Mouse (Mus musculus): ENCODE results near the gene Mettl26. TPM values are rescaled to one million over a fixed set of nuclear protein-coding genes. Genes with fewer than 3 reads are reported as not detected.

Gene Mettl26
- polyA plus RNA-seq (2015; fragmentation: Nextera tagmentation; extraction: Ambion mirVana) = 78.7 and 81.5 TPM in 2 replicates

DNA sequence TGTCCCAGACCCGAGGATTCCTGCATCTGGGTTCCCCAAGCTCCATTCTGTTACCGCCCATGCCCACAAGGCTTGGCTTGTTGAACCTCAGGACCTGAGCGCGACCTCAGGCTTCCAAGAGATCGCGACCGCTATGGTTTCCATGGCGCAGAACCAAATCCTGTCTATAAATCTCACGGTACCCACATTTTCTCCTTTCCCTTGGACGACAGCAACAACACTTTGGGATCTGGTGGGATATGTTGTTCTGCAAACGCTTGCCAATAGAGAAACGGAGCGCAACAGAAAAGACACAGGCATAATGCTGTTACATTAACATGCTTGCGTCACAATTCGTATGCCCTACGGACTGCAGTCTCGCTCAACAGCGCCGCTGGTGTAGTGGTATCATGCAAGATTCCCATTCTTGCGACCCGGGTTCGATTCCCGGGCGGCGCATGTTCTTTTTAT is at the start of gene Mettl26:
Gene Mettl26 (plus strand): TSS at position 354 of the 450 bp plus-strand sequence.
- WGBS = under 1% methylated on average over 25 of the region's 25 CpGs

DNA sequence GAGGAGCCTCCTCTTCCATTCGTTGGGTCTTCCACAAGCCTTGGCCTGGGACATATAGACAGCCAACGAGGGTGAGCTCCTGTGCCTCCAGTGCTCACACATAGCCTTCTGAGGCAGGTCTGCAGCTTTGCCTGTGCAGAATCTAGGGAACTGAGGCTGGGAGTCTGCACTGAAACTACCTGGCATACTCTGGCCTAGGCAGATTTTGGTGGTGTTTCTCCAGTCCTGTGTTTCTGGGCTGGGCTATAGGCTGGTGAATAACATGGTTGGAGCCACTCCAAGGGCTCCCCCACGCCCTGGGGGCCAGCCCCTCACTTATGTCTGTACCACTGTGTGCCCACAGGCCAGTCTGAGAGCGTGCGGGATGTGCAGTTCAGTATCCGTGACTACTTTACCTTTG is 49.6 kb upstream of the Mettl26 start:
- H3K4me2 ChIP-seq = peak overlapping the region; percentile 95
- no peak overlapping the region for H3K27ac ChIP-seq
- H3K27me3 ChIP-seq = peaks cover 24% of the 10 kb centered on the region
- no peaks in the 10 kb centered on the region for H3K9me3 ChIP-seq (replicated peaks)
- peaks cover 50% of the 10 kb centered on the region for H3K4me1 ChIP-seq
- 92% methylated on average over 6 of the region's 6 CpGs for WGBS
- ATAC-seq (replicated peaks; ENCODE audit: low FRiP score) = no peak
- H3K9ac ChIP-seq = no peak overlapping the region
- H3K36me3 ChIP-seq = peaks cover 34% of the 10 kb centered on the region
- H3K4me3 ChIP-seq (replicated peaks) = no peak overlapping the region

More for the DNA sequence above, at the start of gene Mettl26:
- ATAC-seq (replicated peaks; ENCODE audit: low FRiP score) = peak; percentile 64
- no peaks in the 10 kb centered on the region for H3K9me3 ChIP-seq (replicated peaks)
- H3K36me3 ChIP-seq = peaks cover 21% of the 10 kb centered on the region
- H3K9ac ChIP-seq = peak within 1 kb of the TSS; percentile 77
- peaks cover 29% of the 10 kb centered on the region for H3K4me1 ChIP-seq
- H3K27ac ChIP-seq = peak within 1 kb of the TSS; percentile 96
- H3K27me3 ChIP-seq = no peaks in the 10 kb centered on the region
- peak within 1 kb of the TSS; percentile 84 for H3K4me3 ChIP-seq (replicated peaks)
- peak within 1 kb of the TSS; percentile 92 for H3K4me2 ChIP-seq

DNA sequence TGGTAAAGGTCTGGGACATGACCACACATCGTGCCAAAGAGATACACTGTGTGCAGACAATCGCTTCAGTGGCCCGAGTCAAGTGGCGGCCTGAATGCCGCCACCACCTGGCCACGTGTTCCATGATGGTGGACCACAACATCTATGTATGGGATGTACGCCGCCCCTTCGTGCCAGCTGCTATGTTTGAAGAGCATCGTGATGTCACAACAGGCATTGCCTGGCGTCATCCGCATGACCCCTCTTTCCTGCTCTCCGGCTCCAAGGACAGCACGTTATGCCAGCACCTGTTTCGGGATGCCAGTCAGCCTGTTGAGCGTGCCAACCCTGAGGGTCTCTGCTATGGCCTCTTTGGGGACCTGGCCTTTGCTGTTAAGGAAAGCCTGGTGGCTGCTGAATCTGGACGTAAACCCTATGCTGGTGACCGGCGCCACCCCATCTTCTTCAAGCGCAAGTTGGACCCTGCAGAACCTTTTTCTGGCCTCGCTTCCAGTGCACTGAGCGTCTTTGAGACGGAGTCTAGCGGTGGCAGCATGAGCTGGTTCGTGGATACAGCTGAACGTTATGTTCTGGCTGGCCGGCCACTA is 48.8 kb upstream of the Mettl26 start:
- H3K27ac ChIP-seq = no peak overlapping the region
- no peak for ATAC-seq (replicated peaks; ENCODE audit: low FRiP score)
- H3K9me3 ChIP-seq (replicated peaks) = no peaks in the 10 kb centered on the region
- peaks cover 57% of the 10 kb centered on the region for H3K4me1 ChIP-seq
- H3K27me3 ChIP-seq = peaks cover 16% of the 10 kb centered on the region
- no peak overlapping the region for H3K4me2 ChIP-seq
- no peak overlapping the region for H3K9ac ChIP-seq
- 93% methylated on average over 27 of the region's 27 CpGs for WGBS
- no peak overlapping the region for H3K4me3 ChIP-seq (replicated peaks)
- peaks cover 41% of the 10 kb centered on the region for H3K36me3 ChIP-seq

DNA sequence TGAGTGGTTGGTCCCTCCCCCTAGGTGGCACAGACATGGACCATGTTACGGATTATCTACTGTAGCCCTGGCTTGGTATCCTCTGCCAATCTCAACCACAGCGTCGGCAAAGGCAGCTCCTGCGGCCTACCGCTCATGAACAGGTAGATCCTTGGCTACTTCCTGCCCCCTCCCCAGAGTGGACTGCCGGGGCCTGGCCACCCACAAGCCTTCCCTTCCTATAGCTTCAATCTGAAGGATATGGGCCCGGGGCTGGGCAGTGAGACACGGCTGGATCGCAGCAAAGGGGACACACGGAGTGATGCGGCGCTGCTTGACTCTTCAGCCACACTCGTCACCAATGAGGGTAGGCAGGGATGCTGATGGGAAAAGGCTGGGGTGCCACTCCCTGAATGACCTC is 47.9 kb upstream of the Mettl26 start:
- Histone ChIP-seq H3K27ac (no peak overlapping the region), H3K9me3 (replicated peaks) (no peaks in the 10 kb centered on the region), H3K4me1 (peaks cover 67% of the 10 kb centered on the region), H3K36me3 (peaks cover 50% of the 10 kb centered on the region), H3K27me3 (peaks cover 7% of the 10 kb centered on the region), H3K9ac (no peak overlapping the region), H3K4me3 (replicated peaks) (no peak overlapping the region), H3K4me2 (no peak overlapping the region)
- WGBS = 92% methylated on average over 13 of the region's 13 CpGs
- no peak for ATAC-seq (replicated peaks; ENCODE audit: low FRiP score)

DNA sequence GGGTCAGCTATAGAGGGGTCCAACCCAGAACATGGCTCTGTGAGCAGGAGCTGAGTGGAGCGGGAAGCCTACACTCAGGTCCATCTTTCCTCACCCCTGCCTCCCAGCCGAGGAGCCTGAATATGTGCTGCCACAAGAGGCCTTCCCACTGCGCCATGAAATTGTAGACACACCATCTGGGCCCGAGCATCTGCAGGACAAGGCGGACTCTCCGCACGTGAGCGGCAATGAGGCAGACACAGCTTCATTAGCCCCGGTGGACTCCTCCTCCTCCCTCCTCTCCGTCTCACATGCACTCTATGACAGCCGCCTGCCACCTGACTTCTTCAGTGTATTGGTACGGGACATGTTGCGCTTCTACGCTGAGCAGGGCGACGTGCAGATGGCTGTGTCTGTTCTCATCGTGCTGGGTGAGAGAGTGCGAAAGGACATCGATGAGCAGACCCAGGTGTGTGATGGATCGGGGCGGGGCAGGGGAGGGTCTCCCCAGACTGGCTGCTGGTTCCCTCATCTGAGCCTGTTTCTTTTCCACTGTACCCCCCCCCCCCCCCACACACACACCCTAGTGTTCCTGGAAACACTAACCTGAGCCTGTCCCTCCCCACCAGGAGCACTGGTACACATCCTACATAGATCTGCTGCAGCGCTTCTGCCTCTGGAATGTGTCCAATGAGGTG is 47.2 kb upstream of the Mettl26 start:
- peaks cover 50% of the 10 kb centered on the region for H3K36me3 ChIP-seq

DNA sequence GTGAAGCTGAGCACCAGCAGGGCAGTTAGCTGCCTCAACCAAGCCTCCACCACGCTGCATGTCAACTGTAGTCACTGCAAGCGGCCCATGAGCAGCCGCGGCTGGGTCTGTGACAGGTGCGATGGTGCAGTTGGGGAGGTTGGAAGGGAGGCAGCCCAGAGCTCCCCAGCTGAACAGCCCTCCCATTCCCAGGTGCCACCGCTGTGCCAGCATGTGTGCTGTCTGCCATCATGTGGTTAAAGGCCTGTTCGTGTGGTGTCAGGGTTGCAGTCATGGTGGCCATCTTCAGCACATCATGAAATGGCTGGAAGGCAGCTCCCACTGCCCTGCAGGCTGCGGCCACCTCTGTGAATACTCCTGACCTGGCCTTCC is 46.7 kb upstream of the Mettl26 start:
- 85% methylated on average over 8 of the region's 8 CpGs for WGBS
- Histone ChIP-seq H3K4me1 (peaks cover 69% of the 10 kb centered on the region), H3K9me3 (replicated peaks) (no peaks in the 10 kb centered on the region), H3K9ac (peak overlapping the region; percentile 66), H3K27ac (peak overlapping the region; percentile 95), H3K4me2 (peak overlapping the region; percentile 95), H3K27me3 (no peaks in the 10 kb centered on the region), H3K36me3 (peaks cover 50% of the 10 kb centered on the region), H3K4me3 (replicated peaks) (peak overlapping the region; percentile 57)
- ATAC-seq (replicated peaks; ENCODE audit: low FRiP score) = no peak

More for the DNA sequence above, 47.2 kb upstream of the Mettl26 start:
- H3K27ac ChIP-seq = peak overlapping the region; percentile 95; the same call in 1 of the 2 replicates
- H3K9ac ChIP-seq = no peak overlapping the region
- 90% methylated on average over 22 of the region's 22 CpGs for WGBS
- H3K9me3 ChIP-seq (replicated peaks) = no peaks in the 10 kb centered on the region
- peaks cover 69% of the 10 kb centered on the region for H3K4me1 ChIP-seq
- H3K4me3 ChIP-seq (replicated peaks) = no peak overlapping the region
- H3K27me3 ChIP-seq = 0 out of 2 replicates have a peak, but pooled peaks cover under 1% of the 10 kb centered on the region
- H3K4me2 ChIP-seq = peak overlapping the region; percentile 95
- no peak for ATAC-seq (replicated peaks; ENCODE audit: low FRiP score)

DNA sequence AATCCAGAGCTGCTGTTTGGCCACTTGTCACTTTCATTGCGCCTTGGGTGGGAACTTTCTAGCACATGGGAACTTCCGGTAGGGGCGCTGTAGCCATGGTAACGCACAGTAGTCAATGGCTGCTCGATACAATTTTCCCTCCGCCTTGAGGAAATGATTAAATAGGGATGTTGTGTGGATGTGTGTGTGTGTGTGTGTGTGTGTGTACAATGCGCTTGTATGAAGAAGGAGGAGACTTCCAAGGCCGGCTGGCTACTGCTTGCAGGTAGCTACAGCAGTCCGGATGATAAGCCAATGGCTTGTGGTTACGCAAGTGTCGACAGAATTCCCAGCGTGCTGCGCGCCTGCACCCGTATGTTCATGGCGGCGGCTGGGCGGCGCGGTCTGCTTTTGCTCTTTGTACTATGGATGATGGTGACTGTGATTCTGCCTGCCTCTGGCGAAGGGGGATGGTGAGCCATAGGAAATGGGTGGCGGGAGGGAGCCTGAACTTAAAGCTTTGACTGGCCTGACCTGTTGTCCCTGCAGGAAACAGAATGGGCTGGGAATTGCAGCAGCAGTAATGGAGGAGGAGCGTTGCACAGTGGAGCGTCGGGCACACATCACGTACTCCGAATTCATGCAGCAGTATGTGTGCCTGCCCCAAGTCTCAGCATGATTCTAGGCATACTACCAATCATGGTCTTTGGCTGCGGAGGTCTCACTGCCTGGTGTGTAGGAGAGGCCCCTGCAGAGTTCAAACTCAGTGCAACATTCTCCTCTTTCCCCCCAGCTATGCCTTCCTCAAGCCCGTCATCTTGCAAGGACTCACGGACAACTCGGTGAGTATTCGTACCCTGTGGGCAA is 45.9 kb upstream of the Mettl26 start, which contains the start of gene Jmjd8:
Gene Jmjd8 (plus strand): TSS at position 156 of the 846 bp plus-strand sequence.
- Histone ChIP-seq H3K4me1 (peaks cover 71% of the 10 kb centered on the region), H3K9me3 (replicated peaks) (no peaks in the 10 kb centered on the region), H3K27me3 (no peaks in the 10 kb centered on the region), H3K27ac (peak within 1 kb of the TSS; percentile 95), H3K4me3 (replicated peaks) (peak within 1 kb of the TSS; percentile 57), H3K36me3 (peaks cover 50% of the 10 kb centered on the region), H3K4me2 (peak within 1 kb of the TSS; percentile 95), H3K9ac (peak within 1 kb of the TSS; percentile 66)
- WGBS = under 1% methylated on average over 32 of the region's 32 CpGs
- no peak; the same call in 1 of the 2 replicates for ATAC-seq (replicated peaks; ENCODE audit: low FRiP score)

DNA sequence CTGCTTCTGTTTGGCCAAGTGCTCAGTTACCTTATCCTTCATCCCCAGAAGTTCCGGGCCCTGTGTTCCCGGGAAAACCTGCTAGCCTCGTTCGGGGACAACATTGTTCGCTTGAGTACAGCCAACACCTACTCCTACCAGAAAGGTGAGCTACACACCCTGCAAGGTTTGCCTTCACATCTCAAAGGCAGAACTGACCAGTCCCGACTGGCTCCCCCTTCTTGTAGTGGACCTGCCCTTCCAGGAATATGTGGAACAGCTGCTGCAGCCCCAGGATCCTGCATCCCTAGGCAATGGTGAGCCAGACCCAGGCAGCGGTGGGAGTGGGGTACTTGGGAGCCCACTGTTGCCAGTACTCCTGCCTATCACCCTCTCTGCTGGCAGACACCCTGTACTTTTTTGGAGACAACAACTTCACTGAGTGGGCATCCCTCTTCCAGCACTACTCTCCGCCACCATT is 45.3 kb upstream of the Mettl26 start:
- 39% methylated on average over 8 of the region's 8 CpGs for WGBS
- Histone ChIP-seq H3K27ac (peak overlapping the region; percentile 95), H3K9me3 (replicated peaks) (no peaks in the 10 kb centered on the region), H3K4me3 (replicated peaks) (peak overlapping the region; percentile 57), H3K36me3 (peaks cover 50% of the 10 kb centered on the region), H3K9ac (peak overlapping the region; percentile 66), H3K27me3 (no peaks in the 10 kb centered on the region), H3K4me1 (peaks cover 71% of the 10 kb centered on the region), H3K4me2 (peak overlapping the region; percentile 95)
- ATAC-seq (replicated peaks; ENCODE audit: low FRiP score) = no peak

DNA sequence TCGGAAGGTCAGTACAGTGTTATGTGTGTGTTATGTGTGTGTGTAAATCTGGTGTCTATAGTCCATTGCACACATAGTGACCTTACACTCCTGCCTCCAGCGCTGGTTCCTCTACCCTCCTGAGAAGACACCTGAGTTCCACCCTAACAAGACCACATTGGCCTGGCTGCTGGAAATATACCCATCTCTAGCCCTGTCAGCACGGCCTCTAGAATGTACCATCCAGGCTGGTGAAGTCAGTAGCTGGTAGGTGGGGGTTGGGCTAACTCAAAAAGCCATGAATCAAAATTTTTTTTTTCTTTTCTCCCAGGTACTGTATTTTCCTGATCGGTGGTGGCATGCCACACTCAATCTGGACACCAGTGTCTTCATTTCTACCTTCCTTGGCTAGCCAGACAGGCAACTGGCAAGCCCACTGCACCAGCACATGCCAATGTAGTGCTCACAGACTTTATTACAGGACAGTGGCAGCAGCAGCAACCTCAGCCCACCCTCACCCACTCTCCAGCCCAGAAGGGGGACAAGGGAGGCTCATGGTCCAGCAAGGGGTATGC is 44.6 kb upstream of the Mettl26 start:
- Histone ChIP-seq H3K9ac (0 out of 2 replicates have a peak overlapping the region, but pooled peaks have one; percentile 66), H3K4me1 (peaks cover 71% of the 10 kb centered on the region)
- 85% methylated on average over 4 of the region's 4 CpGs for WGBS

DNA sequence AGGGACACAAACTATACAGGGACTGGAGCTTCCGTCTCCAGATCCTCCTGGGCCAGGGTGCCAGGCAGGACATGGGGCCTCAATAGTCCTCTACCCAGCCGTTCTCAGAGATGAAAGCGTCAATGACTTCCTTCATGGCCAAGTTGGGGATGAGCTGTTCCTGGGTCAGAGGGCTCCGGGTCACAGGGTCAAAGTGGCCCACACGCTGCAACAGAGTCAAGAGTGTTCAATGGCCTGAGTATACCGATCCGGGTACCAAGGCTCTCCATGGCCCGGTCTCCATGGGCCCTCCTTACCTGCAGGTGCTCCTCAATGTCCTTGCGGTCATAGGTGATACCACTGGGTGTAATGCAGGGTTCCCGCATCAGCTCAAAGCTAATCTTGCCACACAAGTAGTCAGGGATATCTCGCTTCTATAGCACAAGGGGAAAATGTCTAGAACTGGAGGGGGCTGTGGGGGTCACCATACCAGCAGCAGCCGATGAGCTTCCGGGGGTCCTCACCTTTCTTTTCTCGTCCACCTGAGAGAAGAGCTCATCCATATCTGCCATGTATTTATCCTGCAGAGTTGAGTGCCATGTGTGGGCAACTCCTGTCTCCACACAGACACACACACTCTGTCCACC is 44.0 kb upstream of the Mettl26 start:
- H3K4me1 ChIP-seq = peaks cover 73% of the 10 kb centered on the region
- peak overlapping the region; percentile 64 for H3K4me3 ChIP-seq (replicated peaks)
- ATAC-seq (replicated peaks; ENCODE audit: low FRiP score) = no peak
- 0 out of 2 replicates have a peak overlapping the region, but pooled peaks have one; percentile 95 for H3K27ac ChIP-seq
- H3K27me3 ChIP-seq = no peaks in the 10 kb centered on the region
- 90% methylated on average over 14 of the region's 14 CpGs for WGBS
- peak overlapping the region; percentile 73; the same call in 1 of the 2 replicates for H3K9ac ChIP-seq
- H3K4me2 ChIP-seq = peak overlapping the region; percentile 95
- peaks cover 57% of the 10 kb centered on the region for H3K36me3 ChIP-seq
- no peaks in the 10 kb centered on the region for H3K9me3 ChIP-seq (replicated peaks)

More for the DNA sequence above, 44.6 kb upstream of the Mettl26 start:
- Histone ChIP-seq H3K27ac (0 out of 2 replicates have a peak overlapping the region, but pooled peaks have one; percentile 95), H3K27me3 (no peaks in the 10 kb centered on the region), H3K4me3 (replicated peaks) (peak overlapping the region; percentile 64), H3K9me3 (replicated peaks) (no peaks in the 10 kb centered on the region), H3K36me3 (peaks cover 56% of the 10 kb centered on the region), H3K4me2 (peak overlapping the region; percentile 95)
- no peak for ATAC-seq (replicated peaks; ENCODE audit: low FRiP score)

Data from kidney, embryonic 15.5 days (tissue).